Mouse (Mus musculus) cerebellum, postnatal 36 days (tissue): ENCODE data around the gene Mbip.

Source experiments
- DNase-seq, 2 experiments: peaks; one replicate each; pipeline ENCODE4 v3.0.0; 2021 to 2022; ENCODE audit warnings: mixed read lengths in 2 of 2

Gene Mbip

GRCm38 (mm10) chr12:56288548-56288947 is 57.1 kb downstream of the Mbip start:
- no peak for DNase-seq

- no peak for DNase-seq
These were observed 58.9 kb downstream of the Mbip start for GRCm38 (mm10) chr12:56286828-56287227.

- no peak for DNase-seq
These were observed 61.5 kb downstream of the Mbip start for GRCm38 (mm10) chr12:56284210-56284609.

GRCm38 (mm10) chr12:56281649-56282048 is 64.0 kb downstream of the Mbip start:
- DNase-seq, result no peak
